Mouse (Mus musculus) C3H10T1/2 (cell line): ENCODE data around the gene Gm3755. TPM values are rescaled to one million over a fixed set of nuclear protein-coding genes. Genes with fewer than 3 reads are reported as not detected.

Experiments
- polyA plus RNA-seq, 2 experiments: library from polyadenylated mRNA; unstranded; fragments of >200 nt; fragmentation: generic; extraction: Trizol; gene quantifications; one replicate each; pipeline ENCODE4 v1.2.1; 2012; ENCODE audit warnings: missing spikeins in 2 of 2

The Gm3755 gene
- polyA plus RNA-seq, result not detected

GRCm38 (mm10) chr14:7450817-7451216 is at the start of gene Gm3755:
Gene Gm3755, minus strand, starts transcription at chr14:7450917.

GRCm38 (mm10) chr14:7483662-7484061 is 32.9 kb upstream of the Gm3755 start, which contains the start of gene Gm3752:
Gene Gm3752, minus strand, starts transcription at chr14:7483762.

Other genes with a start within 250 kb of the Gm3755 start
- not detected for gene Gm3727, start 186.2 kb downstream of the Gm3755 start, polyA plus RNA-seq
- not detected for gene Gm3739, start 135.9 kb downstream of the Gm3755 start, polyA plus RNA-seq
- not detected for gene Gm5797, start 118.5 kb downstream of the Gm3755 start, polyA plus RNA-seq
- not detected for gene Gm8374, start 85.8 kb downstream of the Gm3755 start, polyA plus RNA-seq
- not detected for gene Gm3752, start 32.8 kb upstream of the Gm3755 start, polyA plus RNA-seq
- gene Gm3558, start 117.6 kb upstream of the Gm3755 start, polyA plus RNA-seq, result not detected
- not detected for gene Gm10338, start 144.7 kb upstream of the Gm3755 start, polyA plus RNA-seq
- not detected for gene Gm10128, start 193.1 kb upstream of the Gm3755 start, polyA plus RNA-seq